Mouse (Mus musculus) activated CD4-positive, CD25-positive, alpha-beta regulatory T cell, adult 4 months (primary cell): ENCODE results near the gene Zfp867. TPM values are rescaled to one million over a fixed set of nuclear protein-coding genes. Genes with fewer than 3 reads are reported as not detected.
A peak's percentile ranks its signal among the peaks of the same experiment; 100 is the strongest.

Experiments
- ATAC-seq: one replicate; pipeline ENCODE4 v1.8.0; 2017
- polyA plus RNA-seq, 2 experiments: library from polyadenylated mRNA; unstranded; fragments of 100-300 nt; shearing (Covaris generic); gene quantifications; one replicate each; pipeline ENCODE4 v1.2.1; 2017

Zfp867 gene
- 1 to 10 TPM; 4.8 to 6.9 TPM for polyA plus RNA-seq

- peak; percentile 96 for ATAC-seq
Observed at GRCm38 (mm10) chr11:59472326-59472677, at the start of gene Zfp867. Gene Zfp867 (minus strand): TSS chr11:59472474.

- no peak for ATAC-seq
Observed at GRCm38 (mm10) chr11:59519741-59520495, 47.6 kb upstream of the Zfp867 start.

- peak; percentile 46 for ATAC-seq
Observed at GRCm38 (mm10) chr11:59518226-59518625, 46.0 kb upstream of the Zfp867 start.

- ATAC-seq: no peak
Observed at GRCm38 (mm10) chr11:59517441-59517840, 45.2 kb upstream of the Zfp867 start.

GRCm38 (mm10) chr11:59514789-59515188 lies 42.5 kb upstream of the Zfp867 start:
- ATAC-seq: no peak

- ATAC-seq: no peak
Observed at GRCm38 (mm10) chr11:59514381-59514780, 42.1 kb upstream of the Zfp867 start.

- no peak for ATAC-seq
Observed at GRCm38 (mm10) chr11:59513556-59513955, 41.3 kb upstream of the Zfp867 start.

GRCm38 (mm10) chr11:59512733-59513132 lies 40.5 kb upstream of the Zfp867 start:
- ATAC-seq: no peak

GRCm38 (mm10) chr11:59511558-59511957 lies 39.3 kb upstream of the Zfp867 start:
- ATAC-seq: no peak

- no peak for ATAC-seq
Observed at GRCm38 (mm10) chr11:59506713-59507074, 34.4 kb upstream of the Zfp867 start.

- peak; percentile 80 for ATAC-seq
Observed at GRCm38 (mm10) chr11:59505839-59506712, 33.8 kb upstream of the Zfp867 start.

GRCm38 (mm10) chr11:59505351-59505838 lies 33.1 kb upstream of the Zfp867 start:
- ATAC-seq: peak; percentile 60

GRCm38 (mm10) chr11:59501978-59502700 lies 29.9 kb upstream of the Zfp867 start:
- no peak for ATAC-seq

GRCm38 (mm10) chr11:59497747-59498146 lies 25.5 kb upstream of the Zfp867 start:
- ATAC-seq: no peak

GRCm38 (mm10) chr11:59496672-59497310 lies 24.5 kb upstream of the Zfp867 start:
- no peak for ATAC-seq

GRCm38 (mm10) chr11:59486222-59486621 lies 13.9 kb upstream of the Zfp867 start:
- ATAC-seq: no peak

- ATAC-seq: no peak
Observed at GRCm38 (mm10) chr11:59485641-59486040, 13.4 kb upstream of the Zfp867 start.

- ATAC-seq: no peak
Observed at GRCm38 (mm10) chr11:59483212-59483611, 10.9 kb upstream of the Zfp867 start.

GRCm38 (mm10) chr11:59477240-59477639 lies 5.0 kb upstream of the Zfp867 start:
- ATAC-seq: no peak

GRCm38 (mm10) chr11:59471413-59472325 lies 605 bp downstream of the Zfp867 start:
- ATAC-seq: no peak

GRCm38 (mm10) chr11:59460459-59460858 lies 11.8 kb downstream of the Zfp867 start:
- no peak for ATAC-seq
